Comparison of ENCODE assay signal across 20 mouse cellular contexts in the genomic region with DNA sequence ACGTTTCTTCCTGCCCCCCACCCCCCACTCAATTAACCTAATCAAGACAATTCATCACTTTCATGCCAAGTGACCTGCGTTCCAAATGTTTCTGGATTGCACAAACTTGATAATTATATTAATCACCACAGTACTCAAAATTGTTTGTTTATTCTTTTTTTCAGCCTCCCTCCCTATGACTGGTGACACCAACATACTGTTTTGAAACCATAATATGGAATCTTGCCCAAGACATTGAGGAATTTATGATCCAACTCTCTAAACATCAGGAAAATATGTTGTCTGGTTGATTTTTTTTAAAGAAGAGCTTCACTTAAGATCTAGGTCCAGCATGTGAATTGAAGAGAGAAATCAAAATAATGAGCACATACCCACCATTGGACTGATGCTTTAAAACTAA. TPM values are rescaled to one million over a fixed set of nuclear protein-coding genes. Genes with fewer than 3 reads are reported as not detected.
"Had no signal": no experiment of that assay in that cellular context is flagged by ENCODE, and none has a peak within 500 bp of the region (broad histone marks: within the 10 kb centered on the region; RNA-seq: fewer than 3 reads in every experiment).

No protein-coding gene starts in this region.

- H3K4me3 ChIP-seq: liver, embryonic 12.5 days; midbrain, embryonic 10.5 days; midbrain, embryonic 12.5 days; myocyte; neural tube, embryonic 13.5 days; neural tube, embryonic 15.5 days had no signal

- H3K4me1 ChIP-seq: liver, embryonic 12.5 days; midbrain, embryonic 10.5 days; midbrain, embryonic 12.5 days; neural tube, embryonic 13.5 days; neural tube, embryonic 15.5 days had no signal

- H3K27me3 ChIP-seq: liver, embryonic 12.5 days; midbrain, embryonic 12.5 days; neural tube, embryonic 13.5 days; neural tube, embryonic 15.5 days had no signal

- H3K36me3 ChIP-seq: liver, embryonic 12.5 days; midbrain, embryonic 10.5 days; midbrain, embryonic 12.5 days; neural tube, embryonic 13.5 days; neural tube, embryonic 15.5 days had no signal

- H3K9ac ChIP-seq: liver, embryonic 12.5 days; liver, embryonic 14.5 days; midbrain, embryonic 12.5 days; neural tube, embryonic 13.5 days; neural tube, embryonic 15.5 days had no signal

- DNase-seq: lung, adult 2 months; lung, postnatal 14 days; lung, postnatal 4 days; midbrain, embryonic 14.5 days; retina, postnatal 1 day; right cerebral cortex, adult 18-20 months; right cerebral cortex, postnatal 25 days; right cerebral cortex, postnatal 4 days; spleen, adult 18-20 months; thymus, adult 18-20 months; thymus, postnatal 14 days; thymus, postnatal 36 days had no signal

- H3K27ac ChIP-seq: liver, embryonic 12.5 days; liver, embryonic 14.5 days; midbrain, embryonic 10.5 days; midbrain, embryonic 12.5 days; neural tube, embryonic 13.5 days; neural tube, embryonic 15.5 days had no signal

- ATAC-seq: liver, embryonic 12.5 days; midbrain, embryonic 16.5 days had no signal

- H3K9me3 ChIP-seq: liver, embryonic 12.5 days; midbrain, embryonic 10.5 days; midbrain, embryonic 12.5 days; neural tube, embryonic 13.5 days; neural tube, embryonic 15.5 days had no signal

- H3K4me2 ChIP-seq: liver, embryonic 12.5 days; midbrain, embryonic 12.5 days; neural tube, embryonic 13.5 days; neural tube, embryonic 15.5 days had no signal

RNA-seq across cellular contexts. Expression of gene Tmem26, which starts 19.2 kb away (rescaled TPM):
- polyA plus RNA-seq: myocyte had no signal
